Mouse (Mus musculus) gonadal fat pad, adult 2 months (tissue): ENCODE measurements at regions not wholly inside any gene's neighbourhood (a gene's known extent, or its start where the extent isn't known, plus 50 kb on each side); places are given as distances from the start of the nearest gene placed in this dataset.

Source experiments
- DNase-seq: peaks from one replicate; pipeline ENCODE4 v3.0.0-alpha.2; 2012; ENCODE audit warnings: low read depth

DNA sequence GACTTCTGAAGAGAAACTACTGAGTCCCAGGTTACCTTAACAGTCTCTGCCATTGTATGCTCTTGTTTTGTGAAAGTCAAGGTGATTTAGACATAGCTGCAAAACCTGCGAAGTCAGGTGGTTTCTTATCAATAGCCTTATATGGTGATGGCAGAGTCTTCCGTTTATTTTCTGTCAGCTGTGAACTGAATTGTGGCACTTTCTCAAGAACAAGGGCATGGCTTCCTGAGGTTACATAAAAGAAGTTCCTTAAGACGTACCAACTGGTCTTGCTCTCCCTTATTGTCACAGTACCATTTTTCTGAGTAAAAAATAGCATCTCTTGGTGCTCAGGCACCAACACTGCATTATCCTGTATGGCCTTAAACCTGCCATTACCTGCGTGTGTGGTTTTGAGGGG, 959.6 kb downstream of the Gsdmc2 start:
- DNase-seq: no peak

DNA sequence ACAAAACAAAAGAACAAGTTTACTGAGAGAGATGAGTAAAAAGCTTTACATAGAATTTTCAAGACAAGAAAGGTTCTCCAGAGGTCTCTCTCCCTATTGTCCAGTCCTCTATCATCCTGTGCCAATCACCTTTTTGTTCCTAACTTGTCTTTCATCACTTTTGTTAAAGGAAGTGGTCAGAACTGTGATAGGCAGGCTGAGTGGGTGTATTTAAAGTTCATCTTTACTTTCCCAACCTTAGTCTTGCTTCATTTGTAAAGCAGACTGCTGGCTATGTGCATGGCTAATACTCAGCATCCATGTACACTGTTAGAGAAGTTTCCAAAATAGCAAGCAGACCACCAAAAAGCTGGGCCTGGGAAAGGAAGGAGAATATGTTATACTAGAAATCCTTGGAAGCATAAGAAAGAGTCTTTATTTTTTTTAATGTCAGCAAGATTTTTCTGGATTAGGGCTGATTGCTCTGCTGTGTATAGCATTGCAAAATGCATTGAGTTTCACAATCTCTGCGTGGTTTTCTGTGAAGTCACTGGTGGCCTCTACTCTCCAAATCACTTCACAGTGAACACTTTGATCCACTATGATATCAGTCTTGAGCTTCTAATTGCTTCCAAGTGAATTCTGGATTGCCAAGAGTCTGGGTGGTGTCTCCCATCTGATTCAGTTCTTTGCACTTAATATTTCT, 973.8 kb downstream of the Gsdmc2 start:
- DNase-seq: peak; percentile 17

DNA sequence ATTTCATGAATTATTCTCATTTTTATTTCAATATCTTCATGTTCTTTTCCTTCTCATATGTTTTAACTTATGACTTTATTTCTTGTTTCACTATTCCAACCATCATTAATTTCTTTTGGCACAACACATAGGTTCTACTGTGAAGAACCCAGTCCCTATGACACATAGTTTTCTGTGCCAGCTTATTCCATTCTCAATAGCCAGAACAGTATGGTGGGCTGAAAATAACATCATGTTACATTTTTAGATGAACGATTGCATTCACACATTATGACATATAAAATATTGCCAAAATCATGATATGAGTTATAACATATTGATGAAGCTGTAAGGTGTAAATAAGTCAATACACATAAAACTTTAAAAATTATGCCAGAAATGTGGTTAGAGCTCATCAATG, 982.4 kb downstream of the Gsdmc2 start:
- DNase-seq: no peak

DNA sequence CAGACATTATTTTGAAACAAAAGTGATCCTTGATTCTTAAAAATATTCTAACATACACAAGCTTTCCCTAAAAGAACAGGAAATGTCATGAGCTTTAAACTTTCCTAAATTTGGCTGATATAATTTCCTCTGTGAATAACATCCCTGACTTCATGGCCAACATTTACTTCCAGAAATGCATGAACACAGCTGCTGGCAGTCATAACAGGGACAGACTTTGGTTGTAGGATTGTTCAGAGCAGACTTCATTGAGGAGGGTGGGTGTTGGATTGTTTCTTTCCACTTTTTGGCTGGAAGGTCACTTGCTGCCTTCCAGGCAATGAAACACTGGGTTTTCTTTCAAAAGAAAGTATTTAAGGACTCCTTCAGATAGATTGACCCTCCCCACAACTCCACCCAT, 983.6 kb downstream of the Gsdmc2 start:
- DNase-seq: no peak

DNA sequence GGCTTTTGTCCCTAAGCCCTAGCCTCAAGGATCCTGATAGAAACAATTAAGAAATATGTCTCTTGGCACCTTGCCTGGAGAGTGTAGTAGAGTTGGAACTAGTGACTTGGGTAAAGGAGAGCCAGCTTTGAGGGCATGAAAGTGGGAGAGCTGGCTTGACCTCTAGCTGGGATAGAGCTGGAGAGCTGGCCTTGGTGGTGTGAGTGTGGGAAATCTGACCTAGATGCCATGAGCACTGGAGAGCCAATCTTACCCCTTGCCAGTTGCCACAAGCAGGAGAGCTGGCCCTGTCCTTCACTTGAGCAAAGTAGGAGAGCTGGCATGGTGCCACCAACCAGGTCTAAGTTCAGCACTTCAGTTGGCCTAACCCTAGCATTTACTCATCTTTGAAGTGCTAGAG, 995.7 kb downstream of the Gsdmc2 start:
- peak; percentile 50 for DNase-seq

DNA sequence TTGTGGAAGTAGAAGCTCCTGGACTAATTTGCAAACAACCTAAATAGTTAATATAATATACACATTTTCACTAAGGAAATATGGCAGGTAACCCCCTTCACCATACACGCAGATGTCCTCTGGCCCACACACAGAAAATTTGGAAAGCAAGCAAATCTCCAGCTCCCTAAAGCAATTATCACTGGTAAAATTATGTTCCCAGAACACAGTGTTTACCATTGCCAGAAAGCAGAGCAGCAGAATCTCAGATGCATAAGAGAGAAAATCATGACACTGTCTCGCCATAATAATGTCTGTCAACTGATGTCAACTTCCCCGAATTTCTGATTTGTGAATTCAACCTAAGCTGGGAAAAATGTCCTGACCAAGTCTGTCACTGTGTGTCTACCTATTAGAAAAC, 999.1 kb downstream of the Gsdmc2 start:
- DNase-seq: no peak

DNA sequence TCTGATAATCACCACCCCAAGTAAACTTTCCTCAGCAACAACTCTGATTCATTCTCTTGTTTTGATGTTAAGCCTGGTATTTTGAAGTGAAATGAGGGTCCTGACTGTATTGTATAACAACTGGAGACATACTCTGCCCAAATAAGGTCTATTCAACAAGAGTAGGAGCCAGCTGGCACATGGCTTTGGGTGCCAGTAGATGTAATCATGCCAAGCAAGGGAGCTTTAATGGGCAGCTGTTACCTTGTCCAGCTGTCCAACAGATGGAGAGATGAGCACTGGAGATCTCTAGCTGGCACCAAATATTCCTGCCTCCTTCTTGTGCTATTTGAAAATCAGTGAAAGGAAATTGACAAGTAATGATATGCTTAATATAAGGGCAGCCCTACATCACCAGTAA, 1019.4 kb downstream of the Gsdmc2 start:
- DNase-seq: no peak

DNA sequence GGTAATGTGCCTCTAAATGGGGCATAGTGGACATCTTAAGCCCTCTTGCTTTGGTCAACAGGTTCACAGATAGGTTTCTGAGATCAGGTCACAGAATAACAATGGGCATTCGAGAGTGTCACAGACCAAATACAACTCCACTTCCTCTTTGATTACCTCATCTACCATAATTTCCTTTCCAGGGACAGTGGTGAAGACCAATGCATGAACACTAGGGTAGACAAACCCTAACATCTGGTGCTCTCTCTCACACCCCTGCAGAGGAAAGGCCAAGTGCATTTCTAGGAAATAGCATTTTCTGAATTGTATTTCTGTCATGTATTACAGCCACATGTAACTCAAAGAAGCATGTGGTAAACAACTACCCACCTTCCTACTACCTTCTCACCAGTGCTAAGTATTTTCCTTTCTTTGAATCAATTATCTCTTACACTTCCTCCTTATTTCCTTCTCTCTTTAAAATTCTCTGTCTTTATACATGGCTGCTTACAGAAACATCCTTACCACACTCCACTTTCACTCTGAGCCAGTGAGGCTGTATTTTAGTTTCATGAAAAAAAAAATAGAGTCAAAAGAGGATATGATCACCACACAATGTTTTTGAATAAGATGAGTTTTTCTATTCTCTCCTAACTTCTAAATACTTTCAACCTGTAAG, 1021.0 kb downstream of the Gsdmc2 start:
- DNase-seq: no peak

DNA sequence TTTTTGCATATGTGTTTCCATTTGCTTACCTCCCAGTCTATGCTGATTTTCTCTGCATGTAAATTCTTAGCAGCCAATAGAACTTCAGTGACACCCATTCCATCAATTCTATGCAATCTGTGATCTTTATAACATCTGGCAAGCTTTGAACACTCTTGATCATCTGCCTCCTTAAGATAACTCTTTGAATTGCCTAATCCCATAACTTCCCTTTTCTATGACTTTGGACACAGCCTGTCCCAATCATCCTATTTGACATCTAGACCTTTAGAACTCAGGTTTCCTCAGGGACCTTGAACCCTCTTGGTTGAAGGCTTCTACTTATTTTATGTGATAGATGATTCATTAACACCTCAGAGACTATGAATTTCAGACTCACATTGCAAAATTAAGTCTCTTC, 1022.7 kb downstream of the Gsdmc2 start:
- no peak for DNase-seq

DNA sequence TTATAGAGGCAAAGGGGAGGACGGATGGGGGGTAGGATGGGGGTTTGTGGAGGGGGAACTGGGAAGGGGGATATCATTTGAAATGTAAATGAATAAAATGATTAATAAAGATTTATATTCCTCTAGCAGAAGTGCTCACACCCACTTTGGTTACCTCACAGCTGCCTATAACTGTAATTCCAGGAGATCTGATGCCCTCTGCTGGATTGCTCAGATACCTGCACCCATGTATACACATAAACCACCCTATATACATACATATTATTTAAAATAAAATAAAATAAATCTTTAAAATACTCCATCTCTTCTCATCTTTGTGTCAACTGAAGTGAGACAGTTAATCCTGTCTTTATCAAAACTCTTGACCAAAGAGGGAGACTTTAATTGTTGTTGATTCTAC, 1031.9 kb downstream of the Gsdmc2 start:
- no peak for DNase-seq

DNA sequence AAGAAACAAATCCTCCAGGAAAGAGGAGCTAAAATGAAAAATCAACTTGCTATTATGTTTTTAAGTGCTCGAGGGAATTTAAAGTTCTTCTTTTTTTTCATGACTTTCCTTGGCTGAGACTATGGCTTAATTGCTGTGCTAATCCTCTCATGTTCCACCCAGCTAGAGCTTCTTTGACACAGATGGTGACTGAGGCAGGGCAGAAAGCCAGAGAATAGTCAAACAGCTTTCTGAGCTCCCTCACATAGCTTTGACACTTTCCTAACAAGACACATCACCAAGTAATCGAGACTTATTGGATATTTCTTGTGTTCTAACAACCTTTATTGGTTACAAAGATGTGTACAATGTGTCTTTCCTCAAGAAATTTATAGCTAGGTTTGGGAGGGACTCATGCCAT, 1033.0 kb downstream of the Gsdmc2 start:
- no peak for DNase-seq

DNA sequence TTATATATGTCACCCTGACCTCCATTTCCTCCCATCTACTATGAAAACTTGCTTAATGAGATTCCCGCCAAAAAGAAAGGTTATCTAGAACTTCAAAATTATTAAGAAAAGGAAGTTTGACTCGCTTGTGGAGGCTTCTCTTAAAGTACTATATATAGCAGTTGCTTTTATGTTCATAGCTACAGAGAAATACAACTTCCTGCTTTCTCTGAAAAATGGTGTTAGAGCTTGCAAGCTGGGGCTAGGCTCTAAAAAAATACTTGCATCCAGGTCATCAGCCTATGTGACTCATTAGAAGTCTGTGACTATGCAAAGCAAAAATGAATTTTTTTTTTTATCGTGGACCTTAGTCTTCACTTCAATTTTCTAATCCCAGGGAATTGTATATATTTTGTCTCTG, 1035.7 kb downstream of the Gsdmc2 start:
- DNase-seq: no peak

DNA sequence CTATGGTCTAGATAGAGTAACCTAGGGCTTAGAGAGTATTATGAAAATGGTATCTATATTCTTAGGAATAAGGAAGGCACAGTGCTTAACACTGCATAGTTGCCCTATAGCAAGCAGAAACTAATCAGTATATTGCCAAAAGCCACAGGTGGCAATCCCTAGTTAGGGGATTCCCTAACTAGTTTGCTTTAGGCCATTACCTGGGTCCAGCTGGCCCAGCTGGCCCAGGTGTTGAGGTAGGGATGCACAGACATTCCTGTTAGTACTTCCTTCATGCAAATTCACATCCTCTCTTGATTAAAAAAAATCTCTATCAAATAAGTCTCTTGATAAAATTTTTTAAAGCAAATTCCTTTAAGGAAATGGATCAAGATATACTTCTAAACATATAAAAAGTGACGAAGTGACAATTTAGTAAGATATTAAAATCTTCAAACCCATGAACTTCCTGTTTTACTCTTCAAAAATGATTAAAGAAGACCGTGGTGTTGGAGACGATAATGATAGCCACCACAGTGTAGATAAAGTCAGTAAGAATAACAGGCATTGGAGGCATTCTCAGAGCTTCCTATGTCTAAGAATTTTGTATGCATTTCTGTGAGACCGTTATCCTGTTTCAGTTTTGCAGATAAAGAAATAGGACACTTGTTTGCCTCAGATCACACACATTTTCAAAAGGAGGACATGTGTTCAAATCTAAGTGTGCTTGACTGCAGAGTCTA, 1036.7 kb downstream of the Gsdmc2 start:
- no peak for DNase-seq

DNA sequence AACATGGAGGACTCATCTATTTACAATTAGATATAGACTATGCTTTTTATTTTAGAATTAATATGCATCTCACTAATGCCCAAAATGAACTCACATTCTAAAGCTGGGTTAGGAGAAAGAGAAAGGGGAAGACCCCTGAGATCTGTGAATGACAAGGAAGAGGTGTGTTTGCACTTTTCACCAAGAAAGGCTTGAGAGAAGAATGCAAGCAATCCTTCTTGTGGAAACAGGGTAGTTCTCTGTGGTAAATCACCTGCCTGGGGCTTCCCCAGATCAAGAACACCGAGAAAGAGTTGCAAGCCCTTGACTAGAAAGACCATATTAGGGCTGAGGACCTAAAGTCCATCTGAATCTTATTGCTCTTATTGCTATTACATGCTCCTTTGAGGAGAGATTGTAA, 1037.6 kb downstream of the Gsdmc2 start:
- DNase-seq: no peak

DNA sequence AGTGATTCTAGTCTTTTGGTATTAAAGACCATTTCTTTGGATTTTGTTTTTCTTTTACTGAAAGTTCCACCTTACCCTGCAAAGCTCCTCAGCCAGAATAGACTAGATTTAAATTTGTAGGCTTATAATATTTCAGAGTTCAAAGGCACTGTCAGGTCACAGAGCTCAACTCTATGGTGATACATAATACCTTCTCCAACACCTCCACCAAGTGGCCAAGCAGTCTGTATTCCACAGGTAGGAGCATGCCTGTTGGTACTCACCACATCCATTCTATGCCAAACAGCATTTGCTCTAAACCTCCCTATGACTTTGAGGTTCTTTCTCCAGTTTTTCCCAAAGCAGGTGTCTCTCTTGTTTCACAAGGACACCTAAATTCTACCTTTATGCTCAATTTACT, 1042.2 kb downstream of the Gsdmc2 start:
- no peak for DNase-seq

DNA sequence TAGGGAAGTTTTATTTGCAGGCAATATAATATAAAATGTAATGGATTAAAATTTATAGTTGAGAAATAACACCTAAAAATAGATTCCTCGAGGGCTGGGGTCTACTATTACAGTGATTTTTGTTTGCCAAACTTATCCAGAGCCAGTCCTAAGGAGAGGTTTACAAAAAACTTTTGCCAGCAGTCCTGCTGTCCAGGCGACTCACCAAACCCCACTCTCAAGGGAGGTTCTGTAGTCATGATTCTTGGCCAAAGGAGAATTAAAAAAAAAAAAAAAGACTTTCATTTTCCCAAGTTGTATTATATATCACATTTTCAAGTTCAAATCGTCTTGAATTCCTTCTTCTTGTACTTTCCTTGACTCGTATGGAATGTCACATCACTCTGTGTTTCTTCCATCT, 1046.2 kb downstream of the Gsdmc2 start:
- no peak for DNase-seq

DNA sequence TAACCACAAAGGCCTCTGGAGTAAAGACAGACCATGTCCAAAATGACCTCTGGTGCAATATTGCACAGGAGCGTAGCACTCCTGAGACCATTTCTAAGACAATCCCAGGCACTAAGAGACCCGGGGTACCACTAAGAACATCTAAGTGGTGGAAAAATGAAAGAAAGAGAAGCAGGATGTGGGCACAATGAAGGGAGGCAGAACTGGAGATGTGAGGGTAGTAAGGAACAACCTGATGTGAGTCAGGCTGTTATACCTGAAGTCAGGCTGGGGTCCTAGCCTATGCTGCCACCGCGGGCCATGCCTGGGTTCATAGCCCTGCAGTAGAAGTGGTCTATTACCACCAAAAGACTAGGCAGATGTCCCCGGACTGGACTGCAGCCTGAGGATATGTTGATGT, 1051.4 kb downstream of the Gsdmc2 start:
- DNase-seq: no peak

DNA sequence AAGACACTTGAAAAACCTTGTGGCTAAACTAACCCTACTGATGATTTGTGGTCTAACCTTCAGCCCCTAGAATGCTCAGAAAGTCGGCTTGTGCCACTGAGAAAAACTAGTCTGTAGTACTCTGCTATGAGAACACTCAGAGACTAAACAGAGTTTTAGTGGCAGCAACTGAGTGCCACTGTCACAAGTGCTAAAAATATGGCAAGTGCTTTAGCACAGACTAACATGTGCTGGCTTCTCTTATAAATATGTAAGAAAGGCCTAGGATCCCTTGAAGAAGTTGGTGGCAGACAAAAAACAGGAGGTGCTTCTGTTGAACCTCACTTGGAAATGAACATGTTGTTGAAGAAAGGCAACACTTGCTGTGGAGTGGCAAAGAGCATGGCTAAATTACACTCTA, 1052.9 kb downstream of the Gsdmc2 start:
- no peak for DNase-seq

DNA sequence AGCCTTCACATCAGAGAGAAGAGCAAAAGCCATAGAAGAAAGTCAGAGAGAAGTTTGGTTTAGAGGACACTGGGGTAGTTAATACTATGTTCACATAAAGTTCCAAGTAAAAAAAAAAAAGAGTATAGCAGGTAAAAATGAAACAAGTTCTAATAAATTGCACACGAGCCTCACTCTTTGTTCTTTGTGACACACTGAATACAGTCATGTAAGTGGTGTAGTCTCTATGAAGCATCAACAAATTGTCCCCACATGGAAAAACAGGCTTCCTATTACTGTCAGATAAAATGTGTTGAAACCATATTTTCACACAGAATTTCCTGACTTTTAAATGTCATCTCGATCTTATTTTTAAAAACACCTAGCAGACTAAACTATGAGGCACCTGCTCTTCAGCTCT, 1057.2 kb downstream of the Gsdmc2 start:
- DNase-seq: no peak

DNA sequence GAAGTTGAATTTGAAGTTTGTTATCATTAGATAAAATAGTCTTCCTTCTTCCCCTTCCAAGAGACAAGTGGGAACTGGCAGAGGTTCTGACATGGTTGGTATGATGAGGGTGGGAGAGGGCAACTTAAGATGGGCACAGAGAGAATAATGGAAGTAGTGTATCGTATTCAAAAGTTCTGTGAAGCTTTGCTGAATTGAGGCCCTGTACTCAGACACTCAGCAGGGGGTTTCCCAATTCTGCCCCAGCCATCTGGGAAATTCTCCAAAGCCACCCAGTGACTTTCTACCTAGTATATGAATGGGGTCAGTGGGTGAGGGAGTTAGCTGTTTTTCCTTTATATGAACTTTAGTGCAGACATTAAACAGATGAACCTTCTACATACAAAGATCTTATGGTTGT, 1058.7 kb downstream of the Gsdmc2 start:
- DNase-seq: no peak

DNA sequence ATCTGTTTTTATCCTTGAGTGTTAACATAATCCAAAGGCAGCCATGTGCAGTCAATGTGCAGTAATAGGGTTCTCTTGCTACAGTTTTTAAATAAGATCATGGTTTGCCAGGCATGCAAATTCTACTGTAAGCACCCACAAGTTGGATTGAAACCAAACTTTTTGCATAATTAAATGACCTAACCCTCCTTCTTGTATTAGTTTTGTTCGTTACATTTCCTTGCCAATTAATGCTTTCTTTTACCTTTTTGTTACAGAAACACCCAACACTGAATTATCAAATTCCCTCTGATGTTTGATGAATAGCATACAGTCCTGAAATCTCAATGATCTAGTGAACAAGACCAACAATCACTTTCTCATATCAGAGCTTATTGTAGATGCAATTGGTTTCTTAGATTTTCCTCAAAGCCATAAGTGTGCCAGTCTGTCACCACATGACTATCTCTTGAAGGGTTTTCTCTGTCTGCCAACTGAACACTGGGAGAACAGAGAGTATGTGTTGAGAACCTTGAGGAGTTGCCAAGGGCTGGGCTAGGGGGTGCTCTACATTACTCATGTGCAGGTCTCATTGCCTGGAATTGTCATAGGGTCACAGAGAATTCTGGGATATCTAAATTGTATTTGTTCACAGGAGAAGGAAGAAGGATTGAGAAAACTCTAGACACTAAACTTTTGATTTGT, 1060.4 kb downstream of the Gsdmc2 start:
- DNase-seq: no peak

DNA sequence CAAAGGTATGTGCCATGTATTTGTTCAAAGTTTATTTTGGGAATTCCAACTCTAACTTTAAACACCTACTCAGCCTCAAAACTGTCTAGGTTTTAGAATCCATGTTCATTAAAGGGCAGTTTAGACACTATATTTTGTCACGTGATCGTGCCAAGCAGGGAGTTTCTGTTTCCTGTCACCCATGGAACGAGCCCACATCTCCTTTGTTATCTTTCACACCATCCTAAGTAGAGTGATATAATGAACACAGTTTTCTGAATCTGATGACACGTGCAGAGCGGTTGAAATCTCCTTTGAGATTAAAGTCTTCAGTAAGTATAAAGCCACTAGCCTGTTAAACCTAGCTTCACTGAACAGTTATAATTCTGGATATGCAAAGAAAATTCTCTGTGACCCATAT, 1066.1 kb downstream of the Gsdmc2 start:
- DNase-seq: no peak

DNA sequence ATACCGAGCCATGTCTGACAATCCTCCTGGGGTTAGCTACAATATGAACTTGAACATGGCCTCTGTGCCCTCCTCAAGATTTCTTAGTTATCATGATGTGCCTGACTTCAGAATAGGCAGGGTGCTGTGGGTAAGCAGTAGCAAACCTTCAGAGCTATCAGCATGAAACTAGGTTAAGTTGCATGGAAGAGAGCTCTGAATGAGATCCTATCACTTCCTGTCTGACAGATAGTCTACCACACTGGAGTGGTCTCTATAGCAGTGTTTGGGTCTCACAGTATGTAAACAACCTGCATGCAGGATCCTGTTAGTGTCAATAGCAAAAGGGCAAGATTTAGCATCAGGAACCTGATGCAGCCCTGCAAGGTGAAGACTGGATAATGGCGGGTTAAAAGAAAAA, 1092.3 kb downstream of the Gsdmc2 start:
- DNase-seq: no peak
